Mouse (Mus musculus) yolk sac, embryonic 10.5 days (tissue): ENCODE measurements around the gene Bcl2.

Experiments used
- DNase-seq: peaks from one replicate; pipeline ENCODE4 v3.0.0-alpha.2; 2017; ENCODE audit warnings: low spot score

Bcl2 gene

GRCm38 (mm10) chr1:106507556-106507955, 206.5 kb downstream of the Bcl2 start:
- DNase-seq: no peak

- no peak for DNase-seq
Observed at GRCm38 (mm10) chr1:106503910-106504309, 210.2 kb downstream of the Bcl2 start.

DNA sequence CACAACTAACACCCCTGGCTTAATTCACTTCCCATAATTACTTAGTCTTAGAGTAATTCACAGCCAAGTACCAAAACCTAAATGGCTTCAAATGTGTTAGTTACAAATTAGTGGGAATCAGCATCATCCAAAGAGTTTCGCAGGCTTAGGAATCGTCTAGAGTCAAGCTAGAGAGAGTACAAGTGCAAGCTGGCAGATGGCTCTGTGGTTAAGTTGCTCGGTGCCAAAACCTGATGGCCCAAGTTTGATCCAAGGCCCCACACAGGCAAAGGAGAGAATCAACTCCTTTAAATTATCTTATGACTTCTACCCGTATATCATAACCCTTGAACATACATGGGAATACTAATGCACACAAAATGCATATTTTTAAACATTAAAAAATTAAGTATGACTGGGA, 210.7 kb downstream of the Bcl2 start:
- DNase-seq: no peak

GRCm38 (mm10) chr1:106497999-106498398, 216.1 kb downstream of the Bcl2 start:
- no peak for DNase-seq
